Mouse (Mus musculus) cerebellum, adult 2 months (tissue): ENCODE results near the gene Trarg1.

Experiments used
- CTCF ChIP-seq: fragments of 200-500 bp; IDR thresholded peaks from 2 replicates; pipeline ENCODE4 v1.5.1; 2011; ENCODE audit warnings: low read depth, mild to moderate bottlenecking, control low read depth, low read length, moderate library complexity, borderline replicate concordance; ENCODE audit not compliant: insufficient read depth
- POLR2A ChIP-seq: fragments of 200-500 bp; IDR thresholded peaks from 2 replicates; pipeline ENCODE4 v1.6.1; 2011; ENCODE audit warnings: low read length, control low read depth, borderline replicate concordance; ENCODE audit not compliant: insufficient read depth

GRCm38 (mm10) chr11:76708066-76708465 is 28.5 kb downstream of the Trarg1 start:
- TF ChIP-seq CTCF = no peak
- TF ChIP-seq POLR2A = no peak
